Mouse (Mus musculus) retina, adult 2 months (tissue): ENCODE data around the gene Armcx4.
"Not testable (repeated sequence)": the region's sequence is repeated elsewhere in the genome, so short reads cannot be mapped to it uniquely, and the experiment has no call there.

ENCODE experiments used
- DNase-seq: peaks from one replicate; pipeline ENCODE4 v3.0.0-alpha.2; 2012; ENCODE audit warnings: low read depth, low spot score

Gene Armcx4

GRCm38 (mm10) chrX:134686267-134686666 is at the start of gene Armcx4:
Gene Armcx4 (plus strand): TSS chrX:134686519.
- DNase-seq = peak; percentile 25

DNA sequence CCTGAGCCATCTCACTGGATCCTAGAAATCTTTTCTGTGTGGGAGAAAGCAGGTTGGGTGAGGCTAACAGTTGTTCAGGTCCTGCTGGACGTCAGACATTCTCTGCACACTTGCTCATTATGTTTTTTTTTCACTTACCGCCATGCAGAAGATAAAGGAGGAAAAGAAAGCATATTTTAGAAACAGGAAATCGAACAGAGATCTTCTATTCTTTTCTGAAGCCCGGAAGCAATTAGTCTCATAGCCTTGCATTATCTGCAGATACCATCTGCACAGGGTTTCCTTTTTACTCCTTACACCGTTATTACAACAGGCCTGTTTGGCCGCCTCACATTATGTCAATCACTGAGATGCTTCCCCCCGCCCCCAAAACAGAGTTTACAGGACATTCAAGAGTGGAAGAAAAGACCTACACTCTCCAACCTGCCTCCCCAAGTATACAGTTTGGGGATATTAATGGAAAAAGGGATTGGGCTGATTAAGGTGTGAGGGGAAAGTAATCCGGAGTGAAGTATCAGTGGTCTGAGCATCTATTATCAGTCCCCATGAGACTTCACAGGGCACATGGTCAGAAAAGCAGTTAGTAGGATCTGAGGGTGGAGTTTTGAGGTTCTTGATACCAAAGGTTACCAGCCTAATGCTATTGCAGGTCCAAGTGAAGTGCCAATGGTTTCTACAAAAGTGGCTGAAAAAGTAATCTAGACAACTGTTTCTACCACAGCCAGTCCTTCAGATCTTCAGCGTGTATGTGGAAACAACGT is 45.1 kb upstream of the Armcx4 start:
- no peak for DNase-seq

GRCm38 (mm10) chrX:134646338-134646737 is 40.0 kb upstream of the Armcx4 start:
- no peak for DNase-seq

DNA sequence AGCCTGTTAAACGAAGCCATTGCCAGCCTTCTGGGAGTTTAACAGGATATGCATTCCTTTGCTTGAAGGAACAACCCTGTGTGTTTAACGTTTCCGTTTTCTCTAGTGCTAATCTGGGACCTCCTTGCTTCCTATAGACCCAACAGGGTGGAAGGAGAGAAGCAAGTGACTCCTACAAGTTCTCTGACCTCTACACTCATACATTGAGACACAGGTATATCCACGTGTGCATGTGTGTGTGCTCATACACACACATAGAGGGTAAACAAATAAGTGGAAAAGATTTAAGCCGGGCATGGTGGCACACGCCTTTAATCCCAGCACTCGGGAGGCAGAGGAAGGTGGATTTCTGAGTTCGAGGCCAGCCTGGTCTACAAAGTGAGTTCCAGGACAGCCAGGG is 38.9 kb upstream of the Armcx4 start:
- DNase-seq = no peak

- DNase-seq = peak; percentile 49
Observed at GRCm38 (mm10) chrX:134648031-134648692, 38.2 kb upstream of the Armcx4 start.

DNA sequence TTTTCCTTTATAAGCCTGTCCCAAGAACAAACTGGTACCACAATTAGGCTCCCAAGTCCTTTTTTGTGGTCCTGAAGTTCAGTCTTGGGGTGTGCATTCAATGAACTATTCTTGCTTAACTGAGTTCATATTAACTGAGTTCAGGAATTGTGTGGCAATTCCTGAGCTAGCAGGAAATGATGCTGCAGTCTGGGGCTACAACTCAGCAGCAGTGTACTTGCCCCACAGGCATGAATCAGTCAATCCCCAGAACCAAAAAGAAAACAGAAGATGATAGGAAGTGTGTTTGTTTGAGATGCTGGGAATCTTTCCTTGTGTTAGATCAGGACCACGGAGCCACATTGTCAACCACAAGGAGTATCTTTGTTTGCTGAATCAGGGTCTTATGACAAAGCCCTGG is 34.3 kb upstream of the Armcx4 start:
- no peak for DNase-seq

GRCm38 (mm10) chrX:134661586-134661985 is 24.7 kb upstream of the Armcx4 start:
- no peak for DNase-seq

GRCm38 (mm10) chrX:134675022-134675421 is 11.3 kb upstream of the Armcx4 start:
- DNase-seq = no peak

DNA sequence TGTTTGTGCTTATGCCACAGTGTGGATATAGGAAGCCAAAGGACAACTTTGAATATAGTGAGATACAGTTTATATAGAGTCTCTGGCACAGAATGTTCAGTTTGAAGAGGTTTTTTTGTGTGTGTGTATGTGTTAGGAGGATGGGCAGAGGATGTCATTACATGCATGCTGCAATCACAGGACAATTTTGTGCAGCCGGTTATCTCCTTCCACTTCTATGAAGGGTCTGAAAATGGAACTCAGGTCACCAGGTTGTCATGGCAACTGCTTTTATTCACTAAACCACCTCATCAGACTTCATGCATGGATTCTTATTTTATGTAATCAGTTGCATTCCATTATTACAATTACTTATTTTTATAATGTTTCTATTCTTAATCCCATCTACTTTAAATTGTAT is 10.4 kb upstream of the Armcx4 start:
- DNase-seq = no peak

- DNase-seq = no peak
Observed at GRCm38 (mm10) chrX:134684936-134685335, 1.4 kb upstream of the Armcx4 start.

- no peak for DNase-seq
Observed at GRCm38 (mm10) chrX:134686739-134687171, 436 bp downstream of the Armcx4 start.

DNA sequence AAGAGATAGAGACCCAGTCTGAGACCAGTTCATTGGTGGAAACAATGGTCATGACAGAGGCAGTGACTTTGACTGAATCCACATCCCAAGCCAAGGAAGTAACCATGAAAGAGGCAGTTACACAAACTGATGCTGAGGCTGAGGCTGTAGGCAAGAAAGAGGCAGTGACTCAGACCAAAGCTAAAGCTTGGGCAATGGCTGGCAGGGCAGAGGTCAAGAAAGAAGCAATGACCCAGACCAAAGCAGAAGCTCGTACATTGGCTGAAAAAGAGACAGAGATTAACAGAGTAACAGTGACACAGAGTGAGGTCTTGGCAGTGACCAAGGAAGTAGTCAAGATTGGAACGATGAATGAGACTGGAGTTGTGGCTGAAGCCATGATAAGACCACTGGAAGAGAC is 3.4 kb downstream of the Armcx4 start:
- no peak for DNase-seq

DNA sequence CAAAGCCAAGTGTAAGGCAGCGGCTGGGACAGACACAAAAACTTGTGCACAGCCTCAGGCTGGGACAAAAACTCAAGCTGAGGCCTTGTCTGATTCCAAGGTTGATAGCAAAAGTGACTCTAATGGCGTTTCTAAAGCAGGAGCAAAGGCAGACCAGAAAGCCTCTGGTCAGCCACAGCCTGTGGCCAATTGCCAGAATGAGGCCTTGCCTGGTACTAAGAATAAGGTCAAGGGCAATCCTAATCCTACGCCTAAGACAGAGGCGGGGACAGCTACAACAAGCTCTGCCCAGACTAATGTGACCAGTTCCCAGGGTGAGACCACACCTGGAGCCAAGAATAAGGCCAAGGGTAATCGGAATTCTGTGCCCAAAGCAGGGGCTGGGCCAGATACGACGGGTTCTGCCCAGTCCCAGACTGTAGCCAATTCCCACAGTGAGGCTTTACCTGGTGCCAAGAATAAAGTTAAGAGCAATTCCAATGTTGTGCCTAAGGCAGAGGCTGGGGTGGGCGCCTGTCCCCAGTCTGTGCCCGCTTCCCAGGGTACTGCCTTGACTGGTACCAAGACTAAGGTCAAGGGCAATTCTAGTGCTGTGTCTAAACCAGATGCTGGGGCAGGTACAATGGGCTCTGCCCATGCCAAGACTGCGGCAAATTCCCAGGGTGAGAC is 4.7 kb downstream of the Armcx4 start:
- no peak for DNase-seq

GRCm38 (mm10) chrX:134691540-134691935 is 5.2 kb downstream of the Armcx4 start:
- DNase-seq = no peak

DNA sequence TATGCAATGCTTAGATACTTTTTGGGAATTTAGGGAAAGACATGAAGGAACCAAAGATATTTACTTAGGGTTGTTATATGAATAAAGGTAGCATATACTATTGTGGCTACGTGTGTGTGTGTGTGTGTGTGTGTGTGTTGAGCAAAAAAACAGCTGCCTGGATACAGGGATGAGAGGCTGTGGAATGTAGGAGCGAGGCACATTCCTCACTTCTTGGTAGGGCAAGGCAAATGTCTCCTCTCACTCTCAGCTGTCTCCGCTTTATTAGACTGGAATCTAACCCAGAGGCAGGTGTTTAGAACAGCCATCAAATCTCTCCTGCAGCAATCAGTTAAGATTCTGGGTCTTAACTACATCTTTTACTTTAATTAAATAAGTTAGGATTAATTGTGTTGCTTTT is 30.5 kb downstream of the Armcx4 start:
- DNase-seq = no peak

- DNase-seq = peak; percentile 41
Observed at GRCm38 (mm10) chrX:134717752-134718308, 31.5 kb downstream of the Armcx4 start, which contains the start of gene Armcx1. Gene Armcx1 (plus strand): TSS chrX:134717963.

DNA sequence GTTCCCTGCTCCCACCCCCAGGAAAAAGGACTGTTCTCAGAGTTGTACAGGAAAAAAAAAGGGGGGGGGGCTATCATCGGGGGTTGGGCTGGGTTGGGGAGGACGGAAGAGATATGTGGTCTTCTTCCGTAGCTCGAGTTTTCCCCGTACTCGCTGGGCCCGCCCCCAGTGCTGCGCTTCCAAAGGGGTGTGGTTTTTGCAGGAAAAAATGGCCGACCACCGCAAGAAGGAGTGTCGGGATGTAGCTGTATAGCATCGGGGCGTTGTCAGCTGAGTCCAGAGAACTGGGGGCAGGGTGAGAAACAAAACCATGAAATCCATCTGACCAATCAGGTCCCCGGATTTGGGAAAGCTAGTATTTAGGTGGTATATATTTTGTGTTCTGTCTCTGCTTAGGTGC is 32.2 kb downstream of the Armcx4 start:
- no peak for DNase-seq

GRCm38 (mm10) chrX:134723762-134724161 is 37.4 kb downstream of the Armcx4 start:
- not testable (repeated sequence) for DNase-seq

- DNase-seq = no peak
Observed at GRCm38 (mm10) chrX:134729778-134730177, 43.5 kb downstream of the Armcx4 start.

DNA sequence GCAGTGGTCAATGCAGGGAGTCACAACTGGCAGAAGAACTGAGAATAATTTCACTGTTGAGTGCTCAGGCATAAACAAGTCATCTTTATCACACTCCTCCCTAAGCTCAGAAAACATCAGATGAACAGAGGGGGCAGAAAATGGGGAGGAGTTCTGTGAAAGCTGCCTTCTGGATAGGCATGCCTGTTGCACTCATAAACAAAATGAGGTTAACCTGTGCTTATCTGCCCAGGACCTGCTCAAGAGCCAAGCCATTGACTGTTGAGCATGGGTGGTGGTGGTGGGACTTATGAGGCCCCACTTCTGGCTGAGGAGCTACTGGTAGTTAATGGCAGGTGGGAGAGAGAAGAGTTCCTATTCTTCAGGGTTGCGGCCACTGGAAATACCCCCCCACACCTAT is 51.5 kb downstream of the Armcx4 start:
- no peak for DNase-seq

GRCm38 (mm10) chrX:134739160-134739559 is 52.8 kb downstream of the Armcx4 start:
- DNase-seq = no peak

GRCm38 (mm10) chrX:134741862-134742261 is 55.5 kb downstream of the Armcx4 start:
- no peak for DNase-seq
